Mouse (Mus musculus) retina, embryonic 14.5 days (tissue): ENCODE data around the gene Lin7c.
A peak's percentile ranks its signal among the peaks of the same experiment; 100 is the strongest.
"Not testable (repeated sequence)": the region's sequence is repeated elsewhere in the genome, so short reads cannot be mapped to it uniquely, and the experiment has no call there.

Source experiments
- DNase-seq: peaks from one replicate; pipeline ENCODE4 v3.0.0-alpha.2; 2015; ENCODE audit warnings: low spot score

Gene Lin7c

DNA sequence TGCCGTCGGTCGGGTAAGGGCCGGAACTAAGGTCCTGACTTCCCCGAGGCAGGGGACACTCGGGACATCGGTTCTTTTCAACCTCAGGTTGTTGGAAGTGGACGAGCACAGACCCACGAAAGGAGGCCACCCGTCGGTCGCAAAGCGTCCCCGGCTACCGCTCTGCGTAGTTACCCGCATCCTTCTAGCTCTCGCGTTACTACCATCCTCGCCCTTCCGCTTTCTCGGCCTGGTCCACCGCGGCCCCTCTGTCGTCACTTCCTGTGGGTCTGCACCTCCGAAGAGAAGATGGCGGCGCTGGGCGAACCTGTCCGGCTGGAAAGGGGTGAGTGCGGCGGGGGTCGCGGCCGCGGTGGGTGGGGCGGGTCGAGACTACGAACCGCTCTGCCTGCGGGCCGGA, at the start of gene Lin7c:
Gene Lin7c (plus strand): TSS at position 257 of the 400 bp plus-strand sequence.
- DNase-seq: peak; percentile 96

DNA sequence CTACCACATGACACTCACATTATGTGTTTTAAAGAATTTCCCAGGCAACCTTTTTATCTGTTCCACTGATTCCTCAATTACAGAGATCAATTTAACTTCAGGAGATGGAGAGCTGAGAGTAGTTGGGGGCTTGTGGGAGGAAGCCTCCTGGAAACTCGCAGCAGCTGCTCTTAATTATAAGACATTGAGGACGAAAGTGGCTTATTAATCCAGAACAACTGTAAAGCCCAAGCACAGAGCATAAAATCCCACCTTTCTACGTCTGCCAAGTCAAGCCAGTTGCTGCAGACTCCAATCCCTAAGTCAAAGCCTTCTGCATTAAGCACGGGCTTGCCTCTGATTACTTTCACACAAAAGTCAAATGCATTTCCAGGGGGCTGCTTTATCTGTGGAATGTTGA, 44.3 kb upstream of the Lin7c start:
- no peak for DNase-seq

DNA sequence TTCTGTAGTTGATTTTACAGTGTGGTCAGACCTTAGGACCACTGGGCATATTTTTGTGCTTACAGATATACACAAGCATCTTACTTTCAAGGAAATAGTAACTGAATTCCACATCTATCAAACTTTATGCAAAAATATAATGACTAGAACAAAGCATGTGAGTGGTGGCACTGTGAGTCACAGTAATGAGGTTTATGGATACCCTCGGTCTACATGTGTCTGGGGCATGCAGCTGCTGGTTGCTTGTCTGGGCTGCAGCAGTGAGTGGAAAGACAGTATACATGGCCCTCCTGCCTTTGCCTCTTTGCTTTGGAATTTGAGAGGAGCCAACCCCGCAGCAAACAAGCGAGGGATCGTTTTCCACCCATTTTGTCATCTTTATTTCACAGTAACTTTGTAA, 42.3 kb upstream of the Lin7c start:
- peak; percentile 10 for DNase-seq

DNA sequence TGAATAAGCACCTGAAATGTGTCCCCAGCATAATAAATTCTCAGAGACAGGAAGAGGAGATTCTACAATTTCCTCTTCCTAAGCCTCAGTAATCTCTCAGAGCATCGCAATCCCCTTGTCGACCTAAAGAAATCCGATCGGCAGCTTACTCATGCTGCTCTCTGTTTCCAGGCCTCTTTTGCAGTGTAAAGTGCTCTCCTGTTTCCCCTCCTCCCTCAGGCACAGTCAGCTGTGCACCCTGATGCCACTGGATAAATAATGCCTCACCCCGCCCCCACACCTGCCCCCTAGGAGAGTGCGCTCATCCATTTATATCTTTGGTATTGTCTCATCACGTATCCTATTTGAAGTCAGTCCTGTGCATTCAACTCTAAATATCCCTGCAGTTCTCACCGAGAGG, 41.9 kb upstream of the Lin7c start:
- peak; percentile 56 for DNase-seq

DNA sequence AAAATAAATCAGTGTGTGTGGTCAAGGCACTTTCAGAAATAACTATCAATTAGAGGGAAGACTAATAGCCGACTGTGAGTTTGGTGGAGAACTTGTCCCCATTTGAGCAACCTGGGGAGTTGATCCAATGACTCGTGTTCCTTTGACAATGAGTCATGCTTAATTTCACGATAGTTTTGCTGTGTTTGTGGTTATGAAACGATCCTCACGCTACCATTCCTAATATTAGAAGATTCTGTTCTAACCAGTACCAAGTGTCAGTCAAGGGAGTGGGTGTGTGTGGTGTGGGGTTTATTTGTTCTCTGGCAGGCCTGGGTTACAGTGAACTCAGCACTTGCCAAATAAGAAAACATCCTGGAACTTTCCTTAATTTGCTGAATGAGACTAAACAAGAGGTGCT, 35.1 kb upstream of the Lin7c start:
- no peak for DNase-seq

DNA sequence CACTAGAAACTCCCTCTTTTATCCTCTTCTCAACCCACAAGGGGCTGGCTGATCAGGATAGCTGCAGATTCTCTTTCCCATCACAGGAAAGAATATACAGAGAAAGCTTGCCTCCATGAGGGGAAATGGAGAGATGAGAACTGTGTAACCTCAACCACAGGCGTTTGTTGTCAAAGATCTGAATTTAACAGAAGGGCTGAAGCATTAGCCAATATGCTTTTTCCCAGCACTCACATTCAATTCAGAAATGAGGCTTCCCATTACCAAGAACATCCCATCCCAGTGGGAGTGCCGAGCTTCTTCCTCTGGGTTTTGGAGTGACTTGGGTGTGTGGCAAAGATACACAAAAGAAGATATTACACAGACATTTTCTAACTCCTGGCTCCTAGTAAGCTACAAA, 31.0 kb upstream of the Lin7c start:
- DNase-seq: no peak

DNA sequence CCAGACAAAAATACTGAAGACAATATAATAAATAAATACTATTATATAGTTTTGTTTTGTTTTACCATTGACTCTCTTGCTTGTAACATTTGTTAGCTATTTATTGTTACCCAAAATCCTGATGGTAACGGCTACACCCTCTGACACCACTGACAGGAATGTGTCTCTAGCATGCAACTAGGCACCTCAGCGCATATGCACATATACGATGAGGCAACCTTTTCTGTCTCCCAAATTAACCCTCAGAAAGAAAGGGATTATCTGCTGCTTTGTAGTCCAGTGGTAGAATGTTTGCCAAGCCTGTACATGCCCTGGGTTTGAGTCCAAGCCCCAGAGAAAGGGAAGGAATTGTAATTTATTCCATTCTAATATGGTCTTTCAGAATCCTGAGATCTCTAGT, 29.8 kb upstream of the Lin7c start:
- DNase-seq: no peak

DNA sequence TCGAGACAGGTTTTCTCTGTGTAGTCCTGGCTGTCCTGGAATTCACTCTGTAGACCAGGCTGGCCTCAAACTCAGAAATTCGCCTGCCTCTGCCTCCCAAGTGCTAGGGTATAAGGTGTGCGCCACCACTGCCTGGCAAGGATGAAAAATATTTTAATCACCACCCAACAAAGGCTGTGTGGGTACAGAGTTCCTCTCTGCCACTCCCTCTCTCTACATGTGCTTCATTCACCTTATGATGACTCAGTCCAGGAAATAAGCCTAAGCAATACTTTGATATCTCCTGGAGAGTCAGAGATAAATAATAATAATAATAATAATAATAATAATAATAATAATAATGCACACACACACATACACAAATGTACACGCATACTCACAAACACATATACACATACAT, 11.2 kb upstream of the Lin7c start:
- not testable (repeated sequence) for DNase-seq

DNA sequence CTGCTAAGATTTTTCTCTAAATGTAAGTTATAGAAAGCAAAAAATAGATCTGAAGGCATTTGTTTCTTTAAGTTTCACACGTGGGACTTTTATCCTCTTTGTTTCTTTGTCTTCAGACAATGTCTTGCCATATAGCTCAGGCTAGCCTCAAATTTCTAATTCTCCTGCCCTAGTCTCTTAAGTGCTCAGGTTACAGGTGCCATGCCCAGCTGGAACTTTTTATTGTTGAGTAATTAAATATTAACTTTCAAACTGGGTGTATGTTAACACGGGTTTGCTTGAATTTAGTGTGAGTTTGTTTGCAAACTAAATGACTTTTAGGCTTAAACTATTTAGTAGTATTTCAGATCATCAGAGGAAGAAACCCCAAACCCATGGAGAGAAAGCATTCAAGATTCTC, 9.5 kb upstream of the Lin7c start:
- no peak for DNase-seq

DNA sequence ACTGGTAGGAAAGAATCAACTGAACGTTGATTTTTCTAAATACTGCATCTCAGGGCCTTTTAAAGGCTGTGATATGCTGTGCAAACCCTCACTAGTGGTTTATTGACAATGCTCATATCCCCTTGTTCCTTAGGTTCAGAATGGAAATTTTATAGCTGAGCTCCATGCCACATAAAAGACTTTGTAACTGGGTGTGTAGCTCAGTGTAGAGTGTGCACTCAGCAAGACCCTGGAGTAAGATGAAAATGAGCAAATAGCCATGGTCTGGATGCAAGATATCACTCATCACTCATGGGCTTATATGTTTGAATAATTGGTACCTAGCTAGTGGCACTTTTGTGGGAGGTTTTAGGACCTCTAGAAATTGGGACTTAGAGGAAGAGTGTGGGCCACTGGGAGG, 9.0 kb upstream of the Lin7c start:
- DNase-seq: no peak

DNA sequence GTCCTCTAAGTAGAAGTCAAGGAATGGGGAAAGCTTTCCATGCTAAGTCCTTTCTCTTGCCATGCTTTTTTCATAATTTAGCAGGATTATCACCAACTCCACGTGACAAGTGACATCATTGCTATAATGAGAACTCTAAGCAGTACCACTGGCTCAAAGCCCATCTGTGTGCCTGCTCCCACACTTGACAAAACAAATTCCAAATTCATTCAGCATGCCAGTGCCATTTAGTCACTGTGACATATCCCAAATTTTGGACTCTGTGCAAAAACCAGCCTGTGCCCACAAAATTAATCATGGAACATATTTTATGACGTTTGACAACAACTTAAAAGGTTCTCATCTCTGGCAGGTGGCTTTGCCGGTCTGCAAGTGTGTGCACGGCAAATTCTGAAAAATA, 6.5 kb upstream of the Lin7c start:
- no peak for DNase-seq

DNA sequence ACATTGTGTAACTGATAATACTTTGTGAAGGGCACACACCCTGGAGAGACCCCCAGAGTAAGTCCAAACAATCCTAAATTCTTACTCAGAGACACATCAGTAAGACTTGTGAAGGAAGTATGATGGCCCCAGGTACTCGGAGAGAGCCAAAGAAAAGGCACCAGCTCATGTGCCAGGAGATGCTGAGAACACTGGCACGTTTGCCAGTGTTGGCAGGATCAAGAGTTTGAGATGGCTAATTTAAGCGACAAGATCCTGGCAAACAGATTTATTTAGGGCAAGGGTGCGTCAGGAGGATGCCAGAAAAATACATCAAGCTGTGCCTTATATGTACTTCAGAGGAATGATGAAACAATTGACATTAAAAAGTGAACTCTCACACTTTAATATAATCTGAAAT, 6.1 kb upstream of the Lin7c start:
- no peak for DNase-seq

DNA sequence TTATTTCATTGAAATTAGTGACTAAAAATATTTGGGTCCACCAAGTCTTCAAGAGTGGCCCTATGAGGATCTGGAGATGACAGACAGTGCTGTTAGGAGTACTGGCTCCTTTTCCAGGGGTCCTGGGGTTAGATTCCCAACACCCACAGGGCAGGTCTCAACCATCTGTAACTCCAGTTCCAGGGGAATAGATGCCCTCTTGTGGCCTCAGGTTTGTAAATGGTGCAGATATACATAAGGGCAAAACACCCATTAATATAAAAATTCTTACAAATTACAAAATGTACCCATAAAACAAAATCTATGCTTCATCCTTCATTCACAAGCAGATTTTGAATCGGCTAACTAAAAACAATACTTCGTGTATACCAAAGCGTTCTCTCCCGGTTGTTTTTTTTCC, 585 bp upstream of the Lin7c start:
- DNase-seq: peak; percentile 24

DNA sequence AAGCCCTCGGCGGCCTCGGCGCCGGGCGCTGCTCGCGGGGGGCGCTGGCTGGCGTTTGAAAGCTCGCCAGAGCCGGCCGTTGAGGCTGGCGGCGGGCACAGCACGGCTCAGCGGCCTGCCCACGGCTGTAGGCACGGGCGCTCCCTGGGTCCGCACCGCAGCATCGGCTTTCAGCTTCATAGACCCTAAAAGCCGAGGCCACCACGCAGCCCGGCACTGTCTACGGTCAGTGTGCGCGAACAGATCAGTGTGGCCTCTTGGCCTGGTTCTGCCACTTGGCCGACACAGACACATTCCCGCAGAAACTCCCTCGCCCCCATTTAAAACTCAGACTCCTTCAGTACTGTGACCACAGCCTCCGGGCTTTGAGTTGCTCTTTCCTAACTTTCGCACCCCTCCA, 378 bp downstream of the Lin7c start:
- no peak for DNase-seq

DNA sequence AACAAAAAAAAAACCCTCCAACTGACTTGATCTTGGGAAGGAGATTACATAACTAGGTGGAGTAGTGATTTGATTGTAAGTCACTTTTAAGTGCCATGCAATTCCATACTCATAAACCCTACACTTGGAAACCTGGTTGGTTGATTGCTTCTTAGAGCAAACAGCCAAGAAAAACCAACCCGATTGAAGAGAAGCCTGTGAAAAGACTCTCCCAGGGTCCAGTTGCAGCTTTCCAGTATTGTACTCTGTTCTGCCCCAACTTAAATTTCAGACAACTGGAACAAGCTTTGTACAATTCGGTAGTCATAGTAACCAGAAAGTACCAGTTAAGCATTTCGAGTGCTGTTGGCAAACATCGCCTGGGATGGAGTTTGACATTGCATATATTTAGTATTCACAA, 818 bp downstream of the Lin7c start:
- DNase-seq: peak; percentile 25

DNA sequence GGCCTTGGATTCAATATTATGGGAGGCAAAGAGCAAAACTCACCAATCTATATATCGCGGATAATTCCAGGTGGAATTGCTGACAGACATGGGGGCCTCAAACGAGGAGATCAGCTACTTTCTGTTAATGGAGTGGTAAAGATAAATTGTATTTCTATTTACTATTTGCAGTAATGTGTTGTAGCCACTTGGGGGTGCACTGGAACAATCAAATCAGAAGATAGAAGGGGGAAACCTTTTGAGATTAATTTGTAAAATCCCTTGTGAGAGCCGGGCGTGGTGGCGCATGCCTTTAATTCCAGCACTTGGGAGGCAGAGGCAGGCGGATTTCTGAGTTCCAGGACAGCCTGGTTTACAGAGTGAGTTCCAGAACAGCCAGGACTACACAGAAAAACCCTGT, 5.7 kb downstream of the Lin7c start:
- DNase-seq: peak; percentile 28

DNA sequence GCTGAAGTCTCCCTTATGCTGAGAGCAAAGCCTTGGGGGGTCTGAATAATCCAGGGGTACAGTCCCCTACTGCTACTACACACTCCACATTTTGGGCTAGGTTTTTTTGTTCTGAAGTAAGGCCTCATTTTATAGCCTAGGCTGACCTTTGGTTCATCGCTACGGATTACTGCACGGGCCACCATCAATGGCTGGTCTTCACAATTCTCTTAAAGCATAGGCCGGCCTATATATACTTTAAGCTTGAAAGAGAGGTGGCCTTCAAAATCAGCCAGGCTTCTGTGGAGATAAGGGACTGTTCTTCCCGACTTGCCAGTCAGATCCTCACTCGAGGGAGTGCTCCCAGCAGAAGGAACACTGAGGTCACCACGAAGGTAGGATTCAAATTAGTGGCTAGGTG, 12.2 kb downstream of the Lin7c start:
- no peak for DNase-seq

DNA sequence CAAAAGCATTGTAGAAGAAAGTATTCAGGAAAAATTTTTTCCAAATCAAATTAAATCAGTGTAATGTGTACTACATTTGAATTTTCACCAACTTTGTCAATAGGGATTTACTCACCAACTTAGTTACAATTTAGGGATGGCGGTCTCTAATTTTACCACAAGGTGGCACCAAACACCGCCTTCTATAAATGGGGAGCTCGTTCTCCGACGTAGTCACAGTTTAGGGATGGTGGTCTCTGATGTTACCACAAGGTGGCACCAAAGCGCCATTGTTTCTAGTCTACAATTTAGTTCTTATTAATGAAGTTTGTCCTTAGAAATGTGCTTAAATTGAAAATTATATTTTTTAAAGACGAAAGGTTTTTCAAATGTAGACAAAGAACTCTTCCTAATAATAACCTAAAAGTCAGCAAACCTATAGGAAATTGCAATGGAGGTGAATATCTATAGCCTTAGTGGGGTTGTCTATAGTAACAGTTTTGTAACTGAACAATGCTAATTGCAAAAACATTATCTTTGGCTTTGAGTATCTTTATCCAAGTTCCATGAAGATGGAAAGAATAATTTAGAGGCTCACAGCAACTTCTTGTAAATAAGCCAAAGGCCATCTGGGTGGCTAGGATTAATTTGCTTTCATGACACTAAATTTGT, 13.6 kb downstream of the Lin7c start:
- DNase-seq: peak; percentile 99

DNA sequence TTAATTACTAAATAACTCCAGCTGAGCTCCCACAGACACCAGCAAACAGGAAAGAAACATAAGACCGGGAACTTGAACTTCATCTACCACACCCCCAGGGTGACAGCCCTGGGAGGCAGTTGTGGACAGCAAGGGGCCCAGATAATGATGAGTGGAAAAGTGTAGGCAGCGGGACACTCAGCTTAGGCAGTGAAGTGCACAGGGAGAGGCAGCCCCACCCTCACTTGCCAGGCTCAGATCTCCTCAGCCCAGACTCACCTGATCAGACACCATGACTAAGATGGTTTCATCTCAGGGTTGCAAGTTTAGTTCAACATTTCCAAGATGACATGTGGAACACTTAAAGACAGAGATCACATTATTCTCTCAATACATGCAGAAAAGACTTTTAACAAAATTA, 18.5 kb downstream of the Lin7c start:
- no peak for DNase-seq

DNA sequence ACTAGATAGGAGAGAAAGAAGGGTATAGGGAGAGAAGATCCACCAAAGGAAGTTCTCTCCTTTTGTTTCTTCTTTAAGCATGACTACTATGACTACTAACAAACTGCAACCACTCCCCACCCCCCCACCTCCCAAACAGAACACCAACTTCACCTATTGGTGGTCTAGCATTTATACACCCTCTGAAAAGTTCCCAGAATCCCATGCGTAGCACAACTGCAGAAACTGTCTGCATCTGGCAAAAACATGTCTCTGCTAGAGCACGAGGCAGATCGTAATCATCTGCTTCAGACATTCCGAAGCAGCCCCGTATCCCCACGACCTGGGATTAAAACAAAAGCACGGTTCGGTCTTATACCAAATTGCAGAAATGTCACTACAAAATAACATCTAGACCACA, 21.6 kb downstream of the Lin7c start:
- no peak for DNase-seq

DNA sequence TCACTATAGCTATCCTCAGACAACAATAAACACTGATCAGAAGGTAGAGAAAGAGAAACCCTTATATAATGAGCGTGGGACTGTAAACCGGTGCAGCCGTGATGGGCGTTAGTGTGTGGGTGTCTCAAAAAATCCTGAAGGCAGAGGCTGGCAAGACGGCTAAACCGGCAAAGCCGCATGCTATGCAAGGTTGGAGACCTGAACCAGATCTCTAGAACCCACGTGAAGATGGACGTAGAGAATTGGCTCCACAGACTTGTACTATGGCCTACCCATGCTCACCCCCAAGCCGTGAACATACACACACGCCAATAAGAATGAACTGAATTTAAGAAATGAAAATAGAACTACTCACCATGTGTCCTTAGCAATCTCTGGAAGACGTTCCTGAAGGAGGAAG, 22.1 kb downstream of the Lin7c start:
- DNase-seq: no peak

DNA sequence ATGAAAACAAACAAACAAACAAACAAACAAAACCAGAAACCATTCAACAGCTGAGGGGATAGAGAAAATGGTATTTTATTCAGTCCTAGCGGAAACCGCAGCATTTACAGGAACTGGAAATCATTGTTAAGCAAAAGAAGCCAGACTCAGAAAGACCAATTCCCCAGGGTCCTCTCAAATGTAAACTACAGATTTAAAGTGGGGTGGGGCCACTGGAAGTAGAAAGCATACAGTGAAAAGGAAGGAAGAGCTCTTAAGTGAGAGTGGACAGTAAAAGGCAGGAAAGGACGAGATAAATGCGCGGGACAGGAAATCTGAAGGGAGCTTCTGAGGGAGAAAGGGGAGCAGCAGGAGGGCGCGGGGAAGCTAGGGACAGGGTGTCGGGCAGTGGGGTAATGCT, 22.6 kb downstream of the Lin7c start:
- no peak for DNase-seq

DNA sequence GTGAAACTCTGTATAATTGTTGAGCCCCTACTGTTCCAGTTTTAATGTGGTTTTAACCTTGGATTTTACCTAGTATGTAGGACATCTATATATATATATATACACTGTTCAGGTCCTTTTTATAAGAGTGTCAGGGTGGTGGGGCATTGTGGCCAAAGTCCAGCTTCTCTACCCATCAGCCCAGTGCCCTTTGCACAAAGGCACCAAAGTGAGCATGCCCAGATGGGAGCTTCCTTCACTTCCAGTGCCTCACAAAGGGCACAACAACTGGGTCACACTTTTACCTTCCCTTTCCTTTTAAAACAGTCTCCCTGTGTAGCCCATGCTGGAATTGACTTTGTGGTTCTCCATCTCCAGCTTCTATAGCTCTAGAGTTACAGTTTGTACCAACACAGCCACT, 23.9 kb downstream of the Lin7c start:
- no peak for DNase-seq

DNA sequence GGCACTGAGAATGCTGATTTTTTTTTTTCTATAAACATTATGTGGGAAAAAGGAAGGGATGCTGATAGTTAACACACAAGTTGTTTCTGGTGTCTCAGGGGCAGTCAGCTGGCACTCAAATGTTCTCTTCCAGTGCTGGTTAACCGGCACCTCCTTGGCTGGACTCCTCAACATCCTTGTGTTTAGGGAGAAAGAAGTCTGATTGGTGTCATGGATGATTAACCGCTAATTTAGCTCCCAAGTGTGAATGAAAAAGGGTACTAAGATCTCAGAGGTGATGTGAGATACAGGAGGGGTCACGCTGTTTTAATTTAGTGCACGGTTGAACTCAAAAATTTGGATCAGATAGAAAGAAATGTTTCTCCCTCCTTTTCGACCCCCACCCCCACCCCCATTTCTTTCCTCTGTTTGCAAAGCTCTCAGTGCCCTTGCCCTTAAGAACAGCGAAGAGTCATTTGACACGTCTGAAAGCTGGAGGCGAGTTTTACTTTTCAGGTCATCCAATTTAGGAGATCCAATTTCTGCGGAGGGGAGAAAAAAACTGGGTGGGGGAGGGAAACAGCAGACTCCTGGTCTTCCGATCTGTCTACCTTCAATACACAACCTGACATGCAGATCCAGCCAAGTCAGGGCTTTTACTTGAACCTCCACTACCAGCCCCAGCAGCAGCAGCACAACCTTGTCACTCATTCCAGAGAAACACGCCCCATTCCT, 26.3 kb downstream of the Lin7c start:
- DNase-seq: no peak
